Comparison of ENCODE assay signal across 20 mouse cellular contexts in the genomic region with DNA sequence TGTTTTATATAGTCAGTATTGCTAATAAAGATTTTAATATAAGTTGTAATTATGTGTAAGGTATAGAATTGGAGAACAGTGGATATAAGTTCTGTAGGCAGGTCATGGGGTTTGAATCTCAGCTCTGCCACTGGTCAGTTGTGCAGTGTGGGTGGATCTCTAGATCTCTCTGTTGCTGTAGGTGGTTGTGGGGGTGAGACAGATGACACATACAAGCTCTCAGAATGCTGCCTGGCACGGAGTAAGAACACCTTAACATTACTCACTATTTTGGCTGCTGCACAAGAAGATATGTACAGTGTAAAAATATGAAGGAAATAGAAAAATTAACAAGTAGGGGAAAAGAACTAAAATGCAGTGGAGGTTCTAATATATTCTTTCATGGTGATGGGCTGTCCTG.
DNase-seq lines count a peak whose midpoint lies in the region.
"Had no signal": no experiment of that assay in that cellular context is flagged by ENCODE, and none has a peak within 500 bp of the region (broad histone marks: within the 10 kb centered on the region; RNA-seq: fewer than 3 reads in every experiment).

No protein-coding gene starts in this region.

- peak; percentile 6 to 16 for DNase-seq in layer of hippocampus, adult 18-20 months (ENCODE audit: low spot score in 2 of 2)
- no peak for DNase-seq in layer of hippocampus, postnatal 14 days (ENCODE audit: low spot score in 2 of 2)
- DNase-seq in right cerebral cortex, adult 2 months (ENCODE audit: low spot score in 2 of 2) = peak; percentile 41 to 49
- DNase-seq in right cerebral cortex, postnatal 14 days = no peak
- peak; percentile 76 for DNase-seq in brain, adult 2 months (ENCODE audit: low read depth, low spot score)
- DNase-seq in spleen, adult 12 weeks (ENCODE audit: low spot score) = no peak
- DNase-seq in adrenal gland, adult (ENCODE audit: inconsistent age in 2 of 2, low spot score in 1 of 2) = no peak
- DNase-seq: adrenal gland, postnatal 10 days; cerebellum, adult 11 months; cerebellum, adult 9-10 months; embryo, embryonic 11 days; gastrocnemius, adult 2 months; gastrocnemius, postnatal 36 days; heart, adult 18-20 months; heart, postnatal 36 days; kidney, adult 9 months; kidney, postnatal 10 days; liver, postnatal 0 days; lung, postnatal 36 days; thymus, postnatal 14 days had no signal

Comparison
In these comparisons a context has a peak if more than half of its experiments do, and no peak if none do; other contexts are left out.
1. DNase-seq: peak in layer of hippocampus, adult 18-20 months (2 of 2), right cerebral cortex, adult 2 months (2 of 2) and brain, adult 2 months (single experiment); none in layer of hippocampus, postnatal 14 days (0 of 2), right cerebral cortex, postnatal 14 days (single experiment), spleen, adult 12 weeks (single experiment) and adrenal gland, adult (0 of 2).